Mouse (Mus musculus) midbrain, embryonic 10.5 days (tissue): ENCODE results near the gene Klf5. TPM values are rescaled to one million over a fixed set of nuclear protein-coding genes. Genes with fewer than 3 reads are reported as not detected.

Experiments used
- DNase-seq: peaks from one replicate; pipeline ENCODE4 v3.0.0-alpha.2; 2017; ENCODE audit warnings: low spot score
- H3K27ac ChIP-seq: fragments of 300-500 bp; sonication (generic); replicated peaks from 2 replicates; pipeline ENCODE4 v1.5.1; 2016; ENCODE audit warnings: mild to moderate bottlenecking
- H3K27me3 ChIP-seq: fragments of 300-500 bp; sonication (generic); 2 replicates; pipeline ENCODE4 v1.6.1; 2016; ENCODE audit warnings: low read depth, mild to moderate bottlenecking; ENCODE audit not compliant: poor library complexity, severe bottlenecking
- H3K36me3 ChIP-seq: fragments of 300-500 bp; sonication (generic); 2 replicates; pipeline ENCODE4 v1.6.1; 2016; ENCODE audit warnings: mild to moderate bottlenecking, moderate library complexity
- H3K4me1 ChIP-seq: fragments of 300-500 bp; sonication (generic); 2 replicates; pipeline ENCODE4 v1.6.1; 2016
- H3K4me3 ChIP-seq: fragments of 300-500 bp; sonication (generic); 2 replicates; pipeline ENCODE4 v1.5.1; 2016; ENCODE audit warnings: mild to moderate bottlenecking, moderate library complexity
- H3K9me3 ChIP-seq: fragments of 300-500 bp; sonication (generic); replicated peaks from 2 replicates; pipeline ENCODE4 v1.6.1; 2016; ENCODE audit warnings: mild to moderate bottlenecking
- WGBS: fragments of 180-500 bp; shearing (Covaris S2); methylation state at CpG from one replicate; pipeline ENCODE4 v1.1.7; 2016; 5-methylcytosine and 5-hydroxymethylcytosine counted together
- polyA plus RNA-seq: library from polyadenylated mRNA; unstranded; fragments of >200 nt; fragmentation: Nextera tagmentation; extraction: Ambion mirVana; gene quantifications from 2 replicates; pipeline ENCODE4 v1.2.1, GENCODE M21; 2016

The Klf5 gene
- polyA plus RNA-seq, result 2.2 and 2.3 TPM in 2 replicates

GRCm38 (mm10) chr14:99298385-99299021, at the start of gene Klf5:
Gene Klf5 (plus strand): TSS chr14:99298691.
- DNase-seq, result peak; percentile 91
- Histone ChIP-seq H3K9me3 (no peaks in the 10 kb centered on the region), H3K27ac (peak within 1 kb of the TSS; percentile 77), H3K4me3 (peak within 1 kb of the TSS; percentile 71), H3K27me3 (peaks cover 84% of the 10 kb centered on the region), H3K4me1 (peaks cover 25% of the 10 kb centered on the region), H3K36me3 (no peaks in the 10 kb centered on the region)
- under 1% methylated on average over 67 of the region's 67 CpGs for WGBS

DNA sequence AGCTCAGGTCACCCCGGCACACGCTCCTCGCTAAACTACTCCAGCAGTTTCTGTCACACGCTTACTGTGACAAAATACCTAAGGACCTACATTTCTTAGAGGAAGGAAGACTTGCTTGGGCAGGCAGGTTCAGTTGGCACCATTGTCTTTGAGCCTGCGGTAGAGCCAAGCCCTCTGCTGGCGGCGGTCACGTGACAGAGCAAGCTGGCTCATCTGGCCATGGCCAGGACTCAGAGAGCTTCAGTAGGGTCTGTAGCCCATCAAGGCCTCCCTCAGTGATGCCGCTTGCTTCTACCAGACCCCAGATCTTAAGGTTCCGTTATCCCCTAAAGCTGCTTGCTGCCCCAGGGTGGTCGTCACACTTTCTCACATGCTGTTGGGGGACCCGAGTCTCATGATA, 36.5 kb upstream of the Klf5 start:
- H3K9me3 ChIP-seq, result no peaks in the 10 kb centered on the region
- H3K27ac ChIP-seq, result no peak overlapping the region
- no peaks in the 10 kb centered on the region for H3K4me1 ChIP-seq
- no peak overlapping the region for H3K4me3 ChIP-seq
- WGBS, result 93% methylated on average over 12 of the region's 12 CpGs
- H3K27me3 ChIP-seq, result no peaks in the 10 kb centered on the region
- H3K36me3 ChIP-seq, result no peaks in the 10 kb centered on the region
- no peak for DNase-seq

DNA sequence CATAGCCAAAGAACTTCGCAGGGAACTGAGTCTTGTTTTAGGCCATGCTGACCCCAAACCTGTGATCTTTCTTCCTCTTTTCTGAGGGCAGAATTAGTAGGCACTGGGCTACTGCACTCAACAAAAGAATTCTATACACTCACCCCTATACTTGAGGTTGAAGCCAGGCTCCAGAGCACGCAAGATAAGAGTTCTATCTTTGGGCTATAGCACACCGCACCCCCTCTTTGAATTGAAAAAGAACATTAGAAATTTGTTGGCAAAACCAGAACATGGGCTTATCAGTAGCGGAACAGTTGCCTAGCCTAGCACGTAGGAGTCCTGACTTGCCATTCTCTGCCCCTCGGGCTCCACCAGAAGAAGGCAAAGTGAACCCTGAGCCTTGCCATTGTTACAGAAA, 34.7 kb upstream of the Klf5 start:
- Histone ChIP-seq H3K36me3 (no peaks in the 10 kb centered on the region), H3K9me3 (no peaks in the 10 kb centered on the region), H3K4me1 (no peaks in the 10 kb centered on the region), H3K4me3 (no peak overlapping the region), H3K27me3 (no peaks in the 10 kb centered on the region), H3K27ac (no peak overlapping the region)
- WGBS, result 95% methylated on average over 6 of the region's 6 CpGs
- no peak for DNase-seq

- no peak overlapping the region for H3K4me3 ChIP-seq
- no peaks in the 10 kb centered on the region for H3K4me1 ChIP-seq
- no peaks in the 10 kb centered on the region for H3K9me3 ChIP-seq
- H3K36me3 ChIP-seq, result no peaks in the 10 kb centered on the region
- H3K27me3 ChIP-seq, result no peaks in the 10 kb centered on the region
- DNase-seq, result no peak
- H3K27ac ChIP-seq, result no peak overlapping the region
- WGBS, result 95% methylated on average over 14 of the region's 14 CpGs
These were observed 32.7 kb upstream of the Klf5 start for GRCm38 (mm10) chr14:99265791-99266190.

DNA sequence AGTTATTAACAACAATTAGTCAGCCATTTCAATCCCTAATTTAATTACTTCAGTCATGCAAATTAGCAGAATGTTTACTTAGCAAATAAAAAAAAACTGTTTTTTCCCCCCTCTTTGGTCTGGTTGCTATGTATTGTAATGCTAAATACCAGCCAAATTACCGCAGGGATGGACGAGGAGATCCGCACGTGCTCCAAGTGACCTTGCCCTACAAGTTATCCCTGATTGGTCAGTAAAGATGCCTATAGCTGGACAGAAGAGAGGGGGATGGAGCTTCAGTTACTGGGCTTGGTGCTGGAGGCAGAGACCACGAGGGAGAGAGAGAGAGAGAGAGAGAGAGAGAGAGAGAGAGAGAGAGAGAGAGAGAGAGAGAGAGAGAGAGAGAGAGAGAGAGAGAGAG, 31.7 kb upstream of the Klf5 start:
- 61% methylated on average over 5 of the region's 5 CpGs for WGBS

DNA sequence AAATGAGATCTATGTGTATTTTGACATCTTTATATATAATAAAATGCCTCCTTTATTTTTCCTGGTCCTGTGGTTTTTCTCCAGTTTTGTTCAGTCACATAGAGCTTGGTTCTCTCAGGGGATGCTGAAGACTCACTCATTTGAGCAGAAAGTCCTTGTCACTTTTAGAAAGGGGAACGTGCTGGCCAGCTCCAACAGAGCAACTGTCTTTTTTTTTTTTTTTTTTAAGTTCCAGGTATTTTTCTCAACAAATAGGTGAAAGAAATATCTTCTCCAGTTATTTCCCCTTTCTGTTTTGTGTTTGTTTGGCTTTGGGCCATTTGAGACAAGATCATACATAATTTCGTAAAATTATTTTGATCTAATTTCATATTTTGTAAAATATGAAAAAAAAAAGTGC, 24.4 kb upstream of the Klf5 start:
- H3K9me3 ChIP-seq, result no peaks in the 10 kb centered on the region
- no peak overlapping the region for H3K4me3 ChIP-seq
- no peak overlapping the region for H3K27ac ChIP-seq
- no peak for DNase-seq
- no peaks in the 10 kb centered on the region for H3K36me3 ChIP-seq
- peaks cover 18% of the 10 kb centered on the region for H3K4me1 ChIP-seq
- peaks cover 46% of the 10 kb centered on the region for H3K27me3 ChIP-seq
- 81% methylated on average over 2 of the region's 2 CpGs for WGBS

More for the DNA sequence above, 31.7 kb upstream of the Klf5 start:
- no peaks in the 10 kb centered on the region for H3K36me3 ChIP-seq
- no peak for DNase-seq
- no peak overlapping the region for H3K4me3 ChIP-seq
- H3K4me1 ChIP-seq, result no peaks in the 10 kb centered on the region
- H3K9me3 ChIP-seq, result no peaks in the 10 kb centered on the region
- no peak overlapping the region for H3K27ac ChIP-seq
- H3K27me3 ChIP-seq, result no peaks in the 10 kb centered on the region

- Histone ChIP-seq H3K4me1 (peaks cover 23% of the 10 kb centered on the region), H3K36me3 (no peaks in the 10 kb centered on the region), H3K27ac (no peak overlapping the region), H3K27me3 (peaks cover 64% of the 10 kb centered on the region), H3K4me3 (no peak overlapping the region), H3K9me3 (no peaks in the 10 kb centered on the region)
- DNase-seq, result no peak
- WGBS, result 63% methylated on average over 4 of the region's 4 CpGs
These were observed 22.7 kb upstream of the Klf5 start for GRCm38 (mm10) chr14:99275827-99276226.

DNA sequence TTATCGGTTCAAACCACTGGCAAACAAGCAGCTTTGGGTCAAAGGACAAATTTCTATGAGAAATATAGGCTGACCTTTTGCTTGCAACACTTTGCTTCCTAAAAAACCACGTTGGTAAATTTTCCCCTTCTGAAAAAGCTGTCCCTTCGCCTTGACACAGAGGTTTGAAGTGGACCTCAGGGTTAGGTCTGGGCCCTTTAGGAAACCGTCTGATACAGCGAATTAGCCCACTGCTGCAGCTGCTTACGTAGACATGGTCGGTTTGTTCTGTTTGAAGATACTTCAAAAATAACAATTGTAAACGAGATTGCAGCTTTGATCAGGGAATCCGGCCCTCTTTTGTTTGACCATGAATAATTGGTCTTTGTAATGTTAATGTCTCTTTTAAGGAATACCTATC, 20.2 kb upstream of the Klf5 start:
- Histone ChIP-seq H3K27me3 (peaks cover 77% of the 10 kb centered on the region), H3K36me3 (no peaks in the 10 kb centered on the region), H3K9me3 (no peaks in the 10 kb centered on the region), H3K4me1 (peaks cover 23% of the 10 kb centered on the region), H3K4me3 (no peak overlapping the region), H3K27ac (no peak overlapping the region)
- 13% methylated on average over 9 of the region's 9 CpGs for WGBS
- peak; percentile 22 for DNase-seq

DNA sequence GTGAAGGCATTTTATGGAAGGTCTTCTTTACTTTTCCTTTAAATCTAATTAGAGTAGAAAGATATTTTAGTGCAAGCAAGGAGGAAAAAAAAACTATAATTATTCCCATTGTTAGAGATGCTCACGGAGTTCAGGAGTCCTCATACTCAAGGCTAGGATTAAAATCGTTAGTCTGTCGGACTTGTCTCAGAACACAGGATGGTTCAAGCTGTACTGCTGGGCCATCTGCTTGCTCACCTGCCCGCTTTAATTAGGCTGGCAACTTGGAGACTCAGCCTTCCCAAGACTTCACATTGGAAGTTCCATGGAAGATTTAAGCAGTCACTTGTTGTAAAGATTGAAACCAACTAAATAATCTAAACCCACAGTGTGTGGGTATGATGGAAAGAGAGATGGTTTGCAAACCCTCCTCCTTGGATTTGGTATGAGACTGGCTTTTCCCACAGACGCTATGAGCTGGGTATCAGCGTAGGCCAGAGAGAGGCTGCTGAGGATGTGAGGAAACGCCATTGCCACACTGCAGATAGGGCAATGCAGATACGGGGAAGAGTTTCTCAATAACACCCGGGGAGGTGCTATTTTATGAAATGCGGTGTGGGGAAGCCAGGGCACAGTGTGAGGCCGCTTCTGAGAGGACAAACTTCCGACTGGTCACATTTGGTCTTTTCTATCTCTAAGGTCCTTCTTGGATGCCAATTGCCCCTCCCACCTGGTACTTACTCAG, 19.6 kb upstream of the Klf5 start:
- 48% methylated on average over 12 of the region's 12 CpGs for WGBS
- no peak for DNase-seq
- no peak overlapping the region for H3K27ac ChIP-seq
- H3K36me3 ChIP-seq, result no peaks in the 10 kb centered on the region
- H3K4me3 ChIP-seq, result no peak overlapping the region
- peaks cover 23% of the 10 kb centered on the region for H3K4me1 ChIP-seq
- peaks cover 77% of the 10 kb centered on the region for H3K27me3 ChIP-seq
- no peaks in the 10 kb centered on the region for H3K9me3 ChIP-seq

- DNase-seq, result no peak
- 85% methylated on average over 5 of the region's 5 CpGs for WGBS
- Histone ChIP-seq H3K4me1 (peaks cover 23% of the 10 kb centered on the region), H3K36me3 (no peaks in the 10 kb centered on the region), H3K27ac (no peak overlapping the region), H3K27me3 (peaks cover 67% of the 10 kb centered on the region), H3K9me3 (no peaks in the 10 kb centered on the region), H3K4me3 (no peak overlapping the region)
These were observed 18.1 kb upstream of the Klf5 start for GRCm38 (mm10) chr14:99280399-99280798.

GRCm38 (mm10) chr14:99280825-99281433, 17.6 kb upstream of the Klf5 start:
- H3K9me3 ChIP-seq, result no peaks in the 10 kb centered on the region
- WGBS, result 87% methylated on average over 5 of the region's 5 CpGs
- H3K27me3 ChIP-seq, result peaks cover 62% of the 10 kb centered on the region

GRCm38 (mm10) chr14:99285486-99285885, 13.0 kb upstream of the Klf5 start:
- Histone ChIP-seq H3K27ac (no peak overlapping the region), H3K4me3 (no peak overlapping the region), H3K4me1 (no peaks in the 10 kb centered on the region), H3K27me3 (peaks cover 17% of the 10 kb centered on the region), H3K9me3 (no peaks in the 10 kb centered on the region), H3K36me3 (no peaks in the 10 kb centered on the region)
- 93% methylated on average over 4 of the region's 4 CpGs for WGBS
- no peak for DNase-seq

More at GRCm38 (mm10) chr14:99280825-99281433, 17.6 kb upstream of the Klf5 start:
- Histone ChIP-seq H3K27ac (no peak overlapping the region), H3K4me1 (peaks cover 23% of the 10 kb centered on the region), H3K36me3 (no peaks in the 10 kb centered on the region), H3K4me3 (no peak overlapping the region)
- no peak for DNase-seq

GRCm38 (mm10) chr14:99292176-99292575, 6.3 kb upstream of the Klf5 start:
- peaks cover 23% of the 10 kb centered on the region for H3K27me3 ChIP-seq
- H3K4me3 ChIP-seq, result no peak overlapping the region
- DNase-seq, result no peak
- H3K27ac ChIP-seq, result no peak overlapping the region
- H3K9me3 ChIP-seq, result no peaks in the 10 kb centered on the region
- 94% methylated on average over 5 of the region's 5 CpGs for WGBS
- no peaks in the 10 kb centered on the region for H3K36me3 ChIP-seq
- H3K4me1 ChIP-seq, result peaks cover 3% of the 10 kb centered on the region; the same call in 1 of the 2 replicates
